Mouse (Mus musculus) embryonic stem cell, embryonic (primary cell): ENCODE data around the gene Adam12.

Source experiments
- CTCF ChIA-PET, 4 experiments: fragments of 300-600 bp in 2 of 4; fragments of 350-600 bp in 2 of 4; sonication (Branson Sonifier 250); formaldehyde crosslinking; loops; one replicate each; lab custom pipeline; 2022; ENCODE audit warnings: inconsistent platforms in 2 of 4; lab: Charles Lee
- POLR2A ChIA-PET, 4 experiments: fragments of 300-600 bp in 2 of 4; fragments of 350-600 bp in 2 of 4; sonication (Branson Sonifier 250); formaldehyde crosslinking; loops; one replicate each; lab custom pipeline; 2022; ENCODE audit warnings: antibody characterized with exemption in 4 of 4, inconsistent platforms in 1 of 4; lab: Charles Lee

Gene Adam12

GRCm38 (mm10) chr7:134050371-134050770, 181.6 kb downstream of the Adam12 start:
- POLR2A ChIA-PET, result no interaction called here
- CTCF ChIA-PET, result no interaction called here

GRCm38 (mm10) chr7:134046376-134046775, 185.6 kb downstream of the Adam12 start:
- ChIA-PET CTCF (no interaction called here), POLR2A (no interaction called here)

- POLR2A ChIA-PET, result no interaction called here
- CTCF ChIA-PET, result no interaction called here
Observed at GRCm38 (mm10) chr7:134043576-134043975, 188.4 kb downstream of the Adam12 start.

- ChIA-PET POLR2A (interaction anchor here in 1 of 4 experiments (0.6 kb wide), 1 partner anchor 139 kb away, joined by 3 read pairs; no protein-coding TSS in a partner anchor), CTCF (no interaction called here)
Observed at GRCm38 (mm10) chr7:134042614-134043013, 189.3 kb downstream of the Adam12 start.

GRCm38 (mm10) chr7:134033939-134034338, 198.0 kb downstream of the Adam12 start:
- ChIA-PET POLR2A (interaction anchor here in 1 of 4 experiments (1.9 kb wide), 1 partner anchor 12 kb away, joined by 4 read pairs; no protein-coding TSS in a partner anchor), CTCF (no interaction called here)

GRCm38 (mm10) chr7:134032959-134033366, 199.0 kb downstream of the Adam12 start:
- POLR2A ChIA-PET, result interaction anchor here in 2 of 4 experiments (1.4 to 1.9 kb wide), 2 partner anchors 11 kb away, joined by 3 to 4 read pairs; no protein-coding TSS in a partner anchor
- CTCF ChIA-PET, result interaction anchor here in 2 of 4 experiments (0.6 kb wide), 2 partner anchors 169 to 369 kb away, joined by 4 read pairs; no protein-coding TSS in a partner anchor

- CTCF ChIA-PET, result interaction anchor here in 1 of 4 experiments (0.6 kb wide), 1 partner anchor 226 kb away, joined by 4 read pairs; no protein-coding TSS in a partner anchor
Observed at GRCm38 (mm10) chr7:134031787-134032186, 200.2 kb downstream of the Adam12 start.

GRCm38 (mm10) chr7:134031256-134031655, 200.7 kb downstream of the Adam12 start:
- ChIA-PET CTCF (no interaction called here), POLR2A (interaction anchor here in 2 of 4 experiments (0.8 to 1.4 kb wide), 2 partner anchors 9 kb away, joined by 3 read pairs; no protein-coding TSS in a partner anchor)

More at GRCm38 (mm10) chr7:134031787-134032186, 200.2 kb downstream of the Adam12 start:
- POLR2A ChIA-PET, result interaction anchor here in 2 of 4 experiments (1.4 kb wide), 2 partner anchors 9 to 10 kb away, joined by 3 read pairs; no protein-coding TSS in a partner anchor

- POLR2A ChIA-PET, result interaction anchor here in 2 of 4 experiments (0.6 kb wide), 2 partner anchors 174 to 823 kb away, joined by 3 read pairs; no protein-coding TSS in a partner anchor
- CTCF ChIA-PET, result no interaction called here
Observed at GRCm38 (mm10) chr7:134028281-134028830, 203.6 kb downstream of the Adam12 start.

GRCm38 (mm10) chr7:134027020-134027415, 204.9 kb downstream of the Adam12 start:
- ChIA-PET CTCF (no interaction called here), POLR2A (interaction anchor here in 1 of 4 experiments (0.7 kb wide), 1 partner anchor 16 kb away, joined by 3 read pairs; no protein-coding TSS in a partner anchor)

GRCm38 (mm10) chr7:134026200-134027019, 205.5 kb downstream of the Adam12 start:
- ChIA-PET POLR2A (interaction anchor here in 2 of 4 experiments (0.7 to 1.0 kb wide), 2 partner anchors 9 to 396 kb away, joined by 3 to 4 read pairs; no protein-coding TSS in a partner anchor), CTCF (no interaction called here)

- ChIA-PET POLR2A (interaction anchor here in 3 of 4 experiments (0.6 to 1.9 kb wide), 7 partner anchors 9 to 75 kb away, joined by 3 to 5 read pairs (median 4); no protein-coding TSS in a partner anchor), CTCF (no interaction called here)
Observed at GRCm38 (mm10) chr7:134022157-134022885, 209.6 kb downstream of the Adam12 start.

GRCm38 (mm10) chr7:134015226-134015625, 216.7 kb downstream of the Adam12 start:
- POLR2A ChIA-PET, result no interaction called here
- CTCF ChIA-PET, result interaction anchor here in 1 of 4 experiments (0.7 kb wide), 1 partner anchor 208 kb away, joined by 3 read pairs; no protein-coding TSS in a partner anchor

- ChIA-PET CTCF (no interaction called here), POLR2A (no interaction called here)
Observed at GRCm38 (mm10) chr7:134014733-134015132, 217.2 kb downstream of the Adam12 start.

- POLR2A ChIA-PET, result interaction anchor here in 1 of 4 experiments (0.7 kb wide), 1 partner anchor 1173 kb away, joined by 3 read pairs; no protein-coding TSS in a partner anchor
- CTCF ChIA-PET, result no interaction called here
Observed at GRCm38 (mm10) chr7:134009157-134009556, 222.8 kb downstream of the Adam12 start.

- ChIA-PET POLR2A (interaction anchor here in 1 of 4 experiments (0.7 kb wide), 1 partner anchor 516 kb away, joined by 3 read pairs; no protein-coding TSS in a partner anchor), CTCF (no interaction called here)
Observed at GRCm38 (mm10) chr7:134007942-134008361, 224.0 kb downstream of the Adam12 start.

GRCm38 (mm10) chr7:134001581-134001980, 230.4 kb downstream of the Adam12 start:
- ChIA-PET CTCF (no interaction called here), POLR2A (no interaction called here)

- ChIA-PET POLR2A (no interaction called here), CTCF (no interaction called here)
Observed at GRCm38 (mm10) chr7:133990930-133991329, 241.0 kb downstream of the Adam12 start.

- POLR2A ChIA-PET, result no interaction called here
- CTCF ChIA-PET, result no interaction called here
Observed at GRCm38 (mm10) chr7:133988356-133988755, 243.6 kb downstream of the Adam12 start.
